Mouse (Mus musculus) ES-Bruce4 (cell line): Measurements from ENCODE around the gene Pou6f2. TPM values are rescaled to one million over a fixed set of nuclear protein-coding genes. Genes with fewer than 3 reads are reported as not detected.

ENCODE experiments used
- H3K27ac ChIP-seq: 2 replicates; pipeline ENCODE4 v1.5.1; 2012; ENCODE audit warnings: low read length, inconsistent platforms; ENCODE audit not compliant: insufficient read depth
- H3K27me3 ChIP-seq: 2 replicates; pipeline ENCODE4 v1.6.1; 2012; ENCODE audit warnings: mild to moderate bottlenecking, low read length, inconsistent platforms; ENCODE audit not compliant: control insufficient read depth, poor library complexity, insufficient read depth, severe bottlenecking
- H3K36me3 ChIP-seq: 2 replicates; pipeline ENCODE4 v1.6.1; 2012; ENCODE audit warnings: inconsistent platforms, mild to moderate bottlenecking, low read length, moderate library complexity; ENCODE audit not compliant: control insufficient read depth, poor library complexity, insufficient read depth, severe bottlenecking
- H3K4me1 ChIP-seq: one replicate; pipeline ENCODE4 v1.8.1; 2011; ENCODE audit warnings: low read length; ENCODE audit not compliant: control insufficient read depth, insufficient read depth
- H3K4me3 ChIP-seq: 2 replicates; pipeline ENCODE4 v1.5.1; 2011; ENCODE audit warnings: low read depth, mild to moderate bottlenecking, low read length
- H3K9ac ChIP-seq: 2 replicates; pipeline ENCODE4 v1.6.1; 2012; ENCODE audit warnings: low read depth, mild to moderate bottlenecking, inconsistent platforms; ENCODE audit not compliant: poor library complexity, severe bottlenecking
- H3K9me3 ChIP-seq: replicated peaks from 2 replicates; pipeline ENCODE4 v1.6.1; 2012; ENCODE audit warnings: mild to moderate bottlenecking, low read length, inconsistent platforms; ENCODE audit not compliant: control insufficient read depth, poor library complexity, insufficient read depth, severe bottlenecking
- CTCF ChIP-seq: IDR thresholded peaks from one replicate; pipeline ENCODE4 v1.8.1; 2011; ENCODE audit warnings: low read depth, low read length
- EP300 ChIP-seq: IDR thresholded peaks from 2 replicates; pipeline ENCODE4 v1.6.1; 2011; ENCODE audit warnings: low read depth, low read length; ENCODE audit not compliant: insufficient read depth
- POLR2A ChIP-seq: IDR thresholded peaks from one replicate; pipeline ENCODE4 v1.8.1; 2011; ENCODE audit warnings: low read length; ENCODE audit not compliant: insufficient read depth
- polyA plus RNA-seq: library from polyadenylated mRNA; stranded (reverse); fragments of >200 nt; gene quantifications from 2 replicates; pipeline ENCODE4 v1.2.4, GENCODE M21; 2011; ENCODE audit warnings: low read depth; ENCODE audit not compliant: missing spikeins, insufficient read depth, insufficient read length

Gene Pou6f2
- polyA plus RNA-seq: not detected in 2 replicates

GRCm38 (mm10) chr13:18397586-18397985 is at the start of gene Pou6f2:
Gene Pou6f2 (minus strand): TSS chr13:18397686.
- no peaks in the 10 kb centered on the region for H3K9me3 ChIP-seq
- H3K9ac ChIP-seq: no peak within 1 kb of the TSS
- no peaks in the 10 kb centered on the region for H3K36me3 ChIP-seq
- H3K4me3 ChIP-seq: no peak within 1 kb of the TSS
- H3K27me3 ChIP-seq: no peaks in the 10 kb centered on the region
- TF ChIP-seq CTCF (no peak), EP300 (no peak), POLR2A (no peak)
- H3K27ac ChIP-seq: no peak within 1 kb of the TSS
- H3K4me1 ChIP-seq: no peaks in the 10 kb centered on the region

DNA sequence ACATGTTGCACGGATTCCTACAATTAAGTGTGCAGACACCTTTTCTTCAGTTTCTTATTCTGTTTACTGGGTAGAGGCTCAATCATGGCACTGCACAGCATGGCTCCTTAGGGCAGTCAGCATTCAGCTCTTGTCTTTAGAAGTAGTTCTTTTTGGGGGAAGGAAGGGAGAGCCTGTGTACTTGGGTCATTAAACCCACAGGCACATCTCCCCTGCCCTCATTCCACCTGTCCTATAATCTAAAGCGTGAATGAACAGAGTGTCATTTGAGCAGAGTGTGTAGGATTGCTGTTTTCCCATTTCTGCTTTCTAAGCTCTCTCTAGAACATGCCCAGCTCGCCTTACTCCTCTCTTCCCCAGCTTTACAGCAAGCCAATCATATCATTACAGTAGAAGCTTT is 42.4 kb upstream of the Pou6f2 start:
- H3K27me3 ChIP-seq: no peaks in the 10 kb centered on the region
- H3K4me3 ChIP-seq: no peak overlapping the region
- H3K4me1 ChIP-seq: no peaks in the 10 kb centered on the region
- H3K9me3 ChIP-seq: no peaks in the 10 kb centered on the region
- no peak overlapping the region for H3K27ac ChIP-seq
- no peak for TF ChIP-seq POLR2A
- TF ChIP-seq CTCF: no peak
- H3K9ac ChIP-seq: no peak overlapping the region
- H3K36me3 ChIP-seq: no peaks in the 10 kb centered on the region

- no peaks in the 10 kb centered on the region for H3K36me3 ChIP-seq
- no peak overlapping the region for H3K9ac ChIP-seq
- H3K9me3 ChIP-seq: no peaks in the 10 kb centered on the region
- H3K4me3 ChIP-seq: no peak overlapping the region
- H3K27ac ChIP-seq: no peak overlapping the region
- H3K27me3 ChIP-seq: no peaks in the 10 kb centered on the region
- no peaks in the 10 kb centered on the region for H3K4me1 ChIP-seq
- TF ChIP-seq POLR2A (no peak), EP300 (no peak), CTCF (no peak)
These were observed 9.8 kb downstream of the Pou6f2 start for GRCm38 (mm10) chr13:18387673-18388072.

DNA sequence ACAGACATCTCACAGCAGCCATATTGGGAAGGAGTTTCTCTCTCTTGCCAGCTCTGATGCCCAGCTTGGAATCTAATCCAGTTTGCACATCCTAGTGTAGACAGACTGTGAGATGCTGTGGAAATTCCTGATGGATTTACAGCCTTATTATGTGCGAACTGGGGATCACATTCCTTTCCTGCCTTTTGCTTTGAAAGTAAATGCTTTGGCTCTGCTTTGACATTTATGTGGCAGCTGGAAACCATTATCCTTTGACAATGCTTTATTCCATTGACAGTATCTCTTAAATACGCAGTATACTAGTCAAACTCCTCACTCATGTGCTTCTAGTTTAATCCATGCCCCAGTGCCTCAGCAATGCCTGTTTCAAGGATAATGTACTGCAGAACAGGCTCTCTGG is 34.1 kb downstream of the Pou6f2 start:
- Histone ChIP-seq H3K27me3 (no peaks in the 10 kb centered on the region), H3K9me3 (no peaks in the 10 kb centered on the region), H3K4me1 (no peaks in the 10 kb centered on the region), H3K36me3 (no peaks in the 10 kb centered on the region), H3K4me3 (no peak overlapping the region), H3K9ac (no peak overlapping the region), H3K27ac (no peak overlapping the region)
- TF ChIP-seq CTCF (no peak), POLR2A (no peak), EP300 (no peak)

- no peaks in the 10 kb centered on the region for H3K9me3 ChIP-seq
- no peaks in the 10 kb centered on the region for H3K36me3 ChIP-seq
- TF ChIP-seq EP300 (no peak), CTCF (no peak), POLR2A (no peak)
These were observed 52.7 kb downstream of the Pou6f2 start for GRCm38 (mm10) chr13:18344580-18345333.

GRCm38 (mm10) chr13:18338910-18339501 is 58.5 kb downstream of the Pou6f2 start:
- Histone ChIP-seq H3K4me1 (peaks cover 2% of the 10 kb centered on the region), H3K27ac (no peak overlapping the region), H3K9ac (no peak overlapping the region), H3K27me3 (no peaks in the 10 kb centered on the region), H3K36me3 (no peaks in the 10 kb centered on the region), H3K9me3 (no peaks in the 10 kb centered on the region), H3K4me3 (no peak overlapping the region)
- no peak for TF ChIP-seq EP300
- no peak for TF ChIP-seq POLR2A
- no peak for TF ChIP-seq CTCF

More at GRCm38 (mm10) chr13:18344580-18345333, 52.7 kb downstream of the Pou6f2 start:
- Histone ChIP-seq H3K27me3 (no peaks in the 10 kb centered on the region), H3K4me1 (no peaks in the 10 kb centered on the region), H3K4me3 (no peak overlapping the region), H3K9ac (no peak overlapping the region), H3K27ac (no peak overlapping the region)
